Comparison of ENCODE assay signal across 16 mouse cellular contexts in genomic region chr19:21166939-21167338, GRCm38 (mm10).
DNase-seq lines count a peak whose midpoint lies in the region; ATAC-seq and TF ChIP-seq lines count a peak whose summit lies in the region.
"Had no signal": no experiment of that assay in that cellular context is flagged by ENCODE, and none has a peak within 500 bp of the region (broad histone marks: within the 10 kb centered on the region; RNA-seq: fewer than 3 reads in every experiment).

No protein-coding gene starts in this region.

- no peak overlapping the region for H3K9ac ChIP-seq in neural tube, embryonic 11.5 days (ENCODE audit: low read length)
- no peak overlapping the region for H3K9ac ChIP-seq in midbrain, embryonic 12.5 days (replicated peaks)
- H3K9ac ChIP-seq: embryonic facial prominence, embryonic 12.5 days; hindbrain, embryonic 15.5 days had no signal

- peak; percentile 37 for DNase-seq in kidney, adult 2 months
- no peak for DNase-seq in kidney, adult 11 months
- peak; percentile 29 for DNase-seq in neural tube, embryonic 11.5 days (ENCODE audit: low spot score)
- no peak for DNase-seq in neural tube, embryonic 10.5 days (ENCODE audit: extremely low spot score, low spot score)
- no peak for DNase-seq in heart, postnatal 36 days
- DNase-seq in heart, adult 8-10 months (ENCODE audit: low spot score): no peak
- no peak for DNase-seq in spleen, postnatal 36 days (ENCODE audit: low spot score in 2 of 2)
- DNase-seq: cerebellum, adult 11 months; layer of hippocampus, postnatal 36 days; left cerebral cortex, postnatal 4 days; lung, adult 2 months; thymus, adult 18-20 months had no signal

- H3K9me3 ChIP-seq in neural tube, embryonic 11.5 days (ENCODE audit: control insufficient read depth, low read length): no peaks in the 10 kb centered on the region
- H3K9me3 ChIP-seq in midbrain, embryonic 12.5 days: no peaks in the 10 kb centered on the region
- H3K9me3 ChIP-seq: embryonic facial prominence, embryonic 12.5 days; hindbrain, embryonic 15.5 days had no signal

- TF ChIP-seq POLR2A in kidney, adult 2 months (IDR thresholded peaks at IDR 0.05; ENCODE audit: low read depth, low read length): no peak

- no peaks in the 10 kb centered on the region for H3K27me3 ChIP-seq in kidney, adult 2 months (replicated peaks; ENCODE audit: control insufficient read depth, insufficient read depth, low read length)
- H3K27me3 ChIP-seq in neural tube, embryonic 11.5 days (ENCODE audit: control insufficient read depth, insufficient read depth, low read length): no peaks in the 10 kb centered on the region
- 0 out of 2 replicates have a peak, but pooled peaks cover 6% of the 10 kb centered on the region for H3K27me3 ChIP-seq in midbrain, embryonic 12.5 days
- H3K27me3 ChIP-seq: embryonic facial prominence, embryonic 12.5 days; hindbrain, embryonic 15.5 days had no signal

- H3K36me3 ChIP-seq in kidney, adult 2 months (ENCODE audit: control insufficient read depth, insufficient read depth, low read length): no peaks in the 10 kb centered on the region
- H3K36me3 ChIP-seq in neural tube, embryonic 11.5 days (ENCODE audit: control insufficient read depth, insufficient read depth, low read length): no peaks in the 10 kb centered on the region
- H3K36me3 ChIP-seq in midbrain, embryonic 12.5 days: no peaks in the 10 kb centered on the region
- H3K36me3 ChIP-seq: embryonic facial prominence, embryonic 12.5 days; hindbrain, embryonic 15.5 days had no signal

- no peak overlapping the region for H3K27ac ChIP-seq in kidney, adult 2 months (ENCODE audit: insufficient read depth, low read depth, low read length)
- peak overlapping the region; percentile 86 for H3K27ac ChIP-seq in neural tube, embryonic 11.5 days (ENCODE audit: low read depth, low read length)
- peak overlapping the region; percentile 77 for H3K27ac ChIP-seq in midbrain, embryonic 12.5 days (replicated peaks)
- H3K27ac ChIP-seq: embryonic facial prominence, embryonic 12.5 days had no signal

- 31% methylated on average over 4 of the region's 4 CpGs for WGBS in kidney, adult 2 months
- 12% methylated on average over 4 of the region's 4 CpGs for WGBS in neural tube, embryonic 11.5 days
- 10% methylated on average over 4 of the region's 4 CpGs for WGBS in midbrain, embryonic 12.5 days

- H3K4me2 ChIP-seq in neural tube, embryonic 11.5 days (ENCODE audit: low read depth): no peak overlapping the region
- peak overlapping the region; percentile 18; the same call in 1 of the 2 replicates for H3K4me2 ChIP-seq in midbrain, embryonic 12.5 days (replicated peaks)
- H3K4me2 ChIP-seq: embryonic facial prominence, embryonic 12.5 days had no signal

- no peak overlapping the region for H3K4me3 ChIP-seq in kidney, adult 2 months (ENCODE audit: insufficient read depth, low read depth, low read length)
- no peak overlapping the region for H3K4me3 ChIP-seq in neural tube, embryonic 11.5 days (ENCODE audit: low read depth, low read length)
- no peak overlapping the region for H3K4me3 ChIP-seq in midbrain, embryonic 12.5 days
- H3K4me3 ChIP-seq: embryonic facial prominence, embryonic 12.5 days; hindbrain, embryonic 15.5 days; myocyte had no signal

- intact Hi-C loops in heart, postnatal 36 days (cut with DNase I): no loop called here

- H3K4me1 ChIP-seq in kidney, adult 2 months (ENCODE audit: control insufficient read depth, insufficient read depth, low read length): peaks cover 7% of the 10 kb centered on the region; the same call in 1 of the 2 replicates
- H3K4me1 ChIP-seq in neural tube, embryonic 11.5 days (ENCODE audit: control insufficient read depth, insufficient read depth, low read length): peaks cover 22% of the 10 kb centered on the region
- peaks cover 33% of the 10 kb centered on the region for H3K4me1 ChIP-seq in midbrain, embryonic 12.5 days

- no peak for TF ChIP-seq CTCF in kidney, adult 2 months (conservative IDR thresholded peaks at IDR 0.05; ENCODE audit: insufficient read depth, insufficient read length, low read depth, low read length)

- ATAC-seq in neural tube, embryonic 11.5 days (ENCODE audit: insufficient read depth, low FRiP score, low TSS enrichment): peak; percentile 35
- ATAC-seq in midbrain, embryonic 12.5 days (ENCODE audit: low FRiP score, low read depth): no peak; the same call in 1 of the 2 replicates

Comparison
In these comparisons a context has a peak if more than half of its experiments do, and no peak if none do; other contexts are left out.
1. DNase-seq: peak in kidney, adult 2 months (single experiment) and neural tube, embryonic 11.5 days (single experiment); none in kidney, adult 11 months (single experiment), neural tube, embryonic 10.5 days (single experiment), heart, postnatal 36 days (0 of 2), heart, adult 8-10 months (single experiment) and spleen, postnatal 36 days (0 of 2).